In the genomic region with DNA sequence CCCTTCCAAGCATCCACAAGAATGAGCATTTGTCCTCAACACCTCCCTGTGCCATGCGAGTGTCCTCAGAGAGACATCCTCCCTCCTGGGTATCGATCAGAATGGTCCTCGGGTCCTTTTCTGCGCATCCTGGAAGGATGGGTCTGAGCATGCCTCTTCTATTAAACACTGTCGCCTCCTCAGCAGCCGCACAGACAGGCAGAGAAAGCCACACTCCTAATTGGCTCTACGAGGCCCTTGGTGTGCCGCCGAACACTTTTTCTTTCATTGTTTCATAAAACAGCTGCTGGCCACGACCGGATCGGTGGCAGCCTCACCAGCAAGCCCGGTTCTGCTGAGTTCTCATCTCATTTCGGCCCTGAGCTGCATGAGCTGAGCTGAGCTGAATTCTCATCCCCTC, we compare ENCODE assay signal across 14 mouse cellular contexts.
DNase-seq lines count a peak whose midpoint lies in the region; ATAC-seq lines count a peak whose summit lies in the region.
"Had no signal": no experiment of that assay in that cellular context is flagged by ENCODE, and none has a peak within 500 bp of the region (broad histone marks: within the 10 kb centered on the region; RNA-seq: fewer than 3 reads in every experiment).

No protein-coding gene starts in this region.

- no peak overlapping the region for H3K4me2 ChIP-seq in neural tube, embryonic 12.5 days (replicated peaks)
- H3K4me2 ChIP-seq in midbrain, embryonic 13.5 days (replicated peaks), result 0 out of 2 replicates have a peak overlapping the region, but pooled peaks have one; percentile 7
- H3K4me2 ChIP-seq: liver, embryonic 11.5 days; lung, embryonic 14.5 days; stomach, embryonic 15.5 days had no signal

- no peaks in the 10 kb centered on the region for H3K27me3 ChIP-seq in neural tube, embryonic 12.5 days (replicated peaks)
- no peaks in the 10 kb centered on the region for H3K27me3 ChIP-seq in hindbrain, embryonic 10.5 days (ENCODE audit: insufficient read depth, poor library complexity, severe bottlenecking)
- H3K27me3 ChIP-seq in midbrain, embryonic 13.5 days, result no peaks in the 10 kb centered on the region
- H3K27me3 ChIP-seq: stomach, embryonic 15.5 days had no signal

- H3K4me1 ChIP-seq in neural tube, embryonic 12.5 days, result peaks cover 83% of the 10 kb centered on the region
- peaks cover 86% of the 10 kb centered on the region for H3K4me1 ChIP-seq in hindbrain, embryonic 10.5 days (replicated peaks)
- peaks cover 92% of the 10 kb centered on the region for H3K4me1 ChIP-seq in midbrain, embryonic 13.5 days (replicated peaks)

- H3K27ac ChIP-seq in neural tube, embryonic 12.5 days, result peak overlapping the region; percentile 37; the same call in 1 of the 2 replicates
- peak overlapping the region; percentile 19 for H3K27ac ChIP-seq in hindbrain, embryonic 10.5 days
- H3K27ac ChIP-seq in midbrain, embryonic 13.5 days, result peak overlapping the region; percentile 79
- H3K27ac ChIP-seq: kidney, postnatal 0 days; stomach, embryonic 15.5 days had no signal

- no peak for ATAC-seq in neural tube, embryonic 12.5 days (ENCODE audit: low FRiP score, low read depth)
- ATAC-seq in midbrain, embryonic 13.5 days, result no peak
- ATAC-seq: intestine, embryonic 16.5 days had no signal

- H3K36me3 ChIP-seq in neural tube, embryonic 12.5 days, result no peaks in the 10 kb centered on the region; the same call in 1 of the 2 replicates
- H3K36me3 ChIP-seq in hindbrain, embryonic 10.5 days, result peaks cover 75% of the 10 kb centered on the region
- H3K36me3 ChIP-seq in midbrain, embryonic 13.5 days, result no peaks in the 10 kb centered on the region
- H3K36me3 ChIP-seq: stomach, embryonic 15.5 days had no signal

- no peak for DNase-seq in neural tube, embryonic 10.5 days (ENCODE audit: extremely low spot score, low spot score)
- no peak for DNase-seq in hindbrain, embryonic 10.5 days (ENCODE audit: low spot score)
- no peak for DNase-seq in testis, postnatal 10 days (ENCODE audit: low spot score)
- DNase-seq in ovary, postnatal 14 days (ENCODE audit: low spot score), result no peak
- DNase-seq in urinary bladder, adult 2 months (ENCODE audit: low spot score), result no peak
- DNase-seq: B cell, adult 2 months; lung, embryonic 14.5 days had no signal

- no peak overlapping the region for H3K4me3 ChIP-seq in neural tube, embryonic 12.5 days
- no peak overlapping the region for H3K4me3 ChIP-seq in hindbrain, embryonic 10.5 days
- no peak overlapping the region for H3K4me3 ChIP-seq in midbrain, embryonic 13.5 days (replicated peaks)
- H3K4me3 ChIP-seq: myocyte; stomach, embryonic 15.5 days had no signal

- no peak overlapping the region for H3K9ac ChIP-seq in neural tube, embryonic 12.5 days
- 0 out of 2 replicates have a peak overlapping the region, but pooled peaks have one; percentile 11 for H3K9ac ChIP-seq in midbrain, embryonic 13.5 days (replicated peaks)
- H3K9ac ChIP-seq: lung, embryonic 14.5 days; stomach, embryonic 15.5 days had no signal

- WGBS in neural tube, embryonic 12.5 days, result 81% methylated on average over 14 of the region's 14 CpGs
- 88% methylated on average over 14 of the region's 14 CpGs for WGBS in hindbrain, embryonic 10.5 days
- 55% methylated on average over 14 of the region's 14 CpGs for WGBS in midbrain, embryonic 13.5 days

- H3K9me3 ChIP-seq in neural tube, embryonic 12.5 days, result no peaks in the 10 kb centered on the region
- no peaks in the 10 kb centered on the region for H3K9me3 ChIP-seq in hindbrain, embryonic 10.5 days
- H3K9me3 ChIP-seq in midbrain, embryonic 13.5 days, result no peaks in the 10 kb centered on the region
- H3K9me3 ChIP-seq: stomach, embryonic 15.5 days had no signal

Comparison
In these comparisons a context has a peak if more than half of its experiments do, and no peak if none do; other contexts are left out.
1. H3K27ac ChIP-seq: peak in every context shown above with its lines; median percentile 79 in midbrain, embryonic 13.5 days; 37 in neural tube, embryonic 12.5 days; 19 in hindbrain, embryonic 10.5 days.